Mouse (Mus musculus) lung, postnatal 0 days (tissue): Measurements from ENCODE around the gene Osbp. TPM values are rescaled to one million over a fixed set of nuclear protein-coding genes. Genes with fewer than 3 reads are reported as not detected.
"Not testable (repeated sequence)": the region's sequence is repeated elsewhere in the genome, so short reads cannot be mapped to it uniquely, and the experiment has no call there.

Source experiments
- ATAC-seq: fragments of 200-750 bp; cut with Nextera tagmentation; 2 replicates; pipeline ENCODE4 v1.8.0; 2017; ENCODE audit warnings: moderate library complexity
- DNase-seq: peaks from one replicate; pipeline ENCODE4 v3.0.0-alpha.2; 2016; ENCODE audit warnings: low spot score
- H3K27ac ChIP-seq: fragments of 300-500 bp; sonication (generic); 2 replicates; pipeline ENCODE4 v1.5.1; 2014; ENCODE audit warnings: antibody characterized with exemption, mild to moderate bottlenecking, low read length, mixed read lengths
- H3K27me3 ChIP-seq: fragments of 300-500 bp; sonication (generic); replicated peaks from 2 replicates; pipeline ENCODE4 v1.6.1; 2014; ENCODE audit warnings: low read length, mixed read lengths; ENCODE audit not compliant: insufficient read depth
- H3K36me3 ChIP-seq: fragments of 300-500 bp; sonication (generic); 2 replicates; pipeline ENCODE4 v1.6.1; 2014; ENCODE audit warnings: low read length, mixed read lengths; ENCODE audit not compliant: insufficient read depth
- H3K4me1 ChIP-seq: fragments of 300-500 bp; sonication (generic); 2 replicates; pipeline ENCODE4 v1.6.1; 2014; ENCODE audit warnings: antibody characterized with exemption, low read depth, low read length, mixed read lengths; ENCODE audit not compliant: insufficient read depth
- H3K4me2 ChIP-seq: fragments of 300-500 bp; sonication (generic); replicated peaks from 2 replicates; pipeline ENCODE4 v1.6.1; 2014; ENCODE audit warnings: low read depth, mild to moderate bottlenecking, low read length, moderate library complexity, mixed read lengths
- H3K4me3 ChIP-seq: fragments of 300-500 bp; sonication (generic); 2 replicates; pipeline ENCODE4 v1.5.1; 2014; ENCODE audit warnings: low read depth, low read length
- H3K9ac ChIP-seq: fragments of 300-500 bp; sonication (generic); replicated peaks from 2 replicates; pipeline ENCODE4 v1.6.1; 2014; ENCODE audit warnings: low read depth, mild to moderate bottlenecking
- H3K9me3 ChIP-seq: fragments of 300-500 bp; sonication (generic); 2 replicates; pipeline ENCODE4 v1.6.1; 2016; ENCODE audit warnings: low read length, mixed read lengths
- CTCF ChIP-seq: IDR thresholded peaks from 2 replicates; pipeline ENCODE4 v1.5.1; 2016; ENCODE audit warnings: antibody characterized with exemption, mild to moderate bottlenecking
- EP300 ChIP-seq: IDR thresholded peaks from 2 replicates; pipeline ENCODE4 v1.6.1; 2016; ENCODE audit warnings: antibody characterized with exemption, mild to moderate bottlenecking, control low read depth
- WGBS: fragments of 180-500 bp; shearing (Covaris S2); extraction: QIAGEN DNeasy Blood & Tissue Kit; methylation state at CpG from one replicate; pipeline ENCODE4 v1.1.7; 2014; 5-methylcytosine and 5-hydroxymethylcytosine counted together
- polyA plus RNA-seq: library from polyadenylated mRNA; unstranded; fragments of >200 nt; fragmentation: Nextera tagmentation; extraction: Ambion mirVana; gene quantifications from 2 replicates; pipeline ENCODE4 v1.2.1, GENCODE M21; 2015

Gene Osbp
- polyA plus RNA-seq, result 4.6 and 5.2 TPM in 2 replicates

DNA sequence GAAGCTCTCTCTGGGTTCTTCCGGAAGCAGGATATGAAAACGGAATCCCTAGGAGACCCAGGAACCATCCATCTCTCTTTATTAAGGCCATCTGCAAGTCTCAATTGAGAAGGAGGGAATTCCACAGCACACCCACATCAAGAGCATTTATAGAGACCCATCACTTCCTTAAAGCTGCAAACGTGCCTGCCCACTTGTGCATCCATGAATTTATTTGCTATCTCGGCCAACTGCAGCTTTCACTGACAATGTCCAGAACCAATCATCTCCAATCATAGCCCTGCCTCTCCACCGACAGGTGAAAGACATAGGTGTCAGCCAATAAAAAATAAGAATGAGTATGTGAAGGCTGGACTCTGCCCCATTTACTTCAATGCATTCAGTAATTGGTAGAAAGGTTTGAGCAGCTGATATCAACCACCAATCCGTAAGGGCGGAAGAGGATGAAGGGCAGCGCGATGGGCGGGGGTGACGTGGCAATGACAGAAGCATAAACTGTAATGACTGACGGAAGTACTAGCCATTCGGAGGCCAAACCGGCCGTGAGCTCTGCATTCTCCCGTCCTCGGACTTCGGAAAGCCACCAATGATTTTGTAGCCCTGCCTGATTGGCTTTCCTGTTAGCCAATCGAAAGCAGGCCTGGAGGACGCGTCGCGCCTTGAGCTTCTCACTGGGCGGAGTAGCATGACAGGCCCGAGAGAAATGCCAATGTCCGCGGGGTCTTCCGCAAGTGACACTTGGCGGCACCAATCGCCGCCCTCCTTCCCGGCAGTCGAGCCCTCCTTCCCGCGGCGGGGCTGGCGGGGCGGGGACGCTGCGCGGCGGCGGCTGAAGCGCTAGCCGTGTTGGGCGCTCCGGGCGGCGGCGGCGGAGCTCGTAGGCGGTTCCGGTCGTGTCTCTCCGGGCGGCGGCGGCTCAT is at the start of gene Osbp:
Gene Osbp (plus strand): TSS at position 919 of the 920 bp plus-strand sequence.
- H3K4me3 ChIP-seq, result peak within 1 kb of the TSS; percentile 73
- ATAC-seq, result peak; percentile 96
- DNase-seq, result peak; percentile 100
- H3K4me2 ChIP-seq, result peak within 1 kb of the TSS; percentile 94
- H3K9ac ChIP-seq, result peak within 1 kb of the TSS; percentile 77
- peak within 1 kb of the TSS; percentile 91 for H3K27ac ChIP-seq
- WGBS, result under 1% methylated on average over 45 of the region's 59 CpGs
- peaks cover 11% of the 10 kb centered on the region; the same call in 1 of the 2 replicates for H3K4me1 ChIP-seq
- TF ChIP-seq EP300 (peak; percentile 80), CTCF (no peak)
- no peaks in the 10 kb centered on the region for H3K36me3 ChIP-seq
- H3K27me3 ChIP-seq, result no peaks in the 10 kb centered on the region
- no peaks in the 10 kb centered on the region for H3K9me3 ChIP-seq

- Histone ChIP-seq H3K9ac (no peak overlapping the region), H3K27me3 (no peaks in the 10 kb centered on the region), H3K4me1 (no peaks in the 10 kb centered on the region), H3K9me3 (no peaks in the 10 kb centered on the region), H3K27ac (no peak overlapping the region), H3K4me3 (no peak overlapping the region), H3K4me2 (no peak overlapping the region), H3K36me3 (peaks cover 29% of the 10 kb centered on the region; the same call in 1 of the 2 replicates)
- TF ChIP-seq EP300 (no peak), CTCF (no peak)
- no peak for ATAC-seq
- 89% methylated on average over 1 of the region's 1 CpGs for WGBS
- no peak for DNase-seq
These were observed 43.7 kb upstream of the Osbp start for GRCm38 (mm10) chr19:11922068-11922467.

DNA sequence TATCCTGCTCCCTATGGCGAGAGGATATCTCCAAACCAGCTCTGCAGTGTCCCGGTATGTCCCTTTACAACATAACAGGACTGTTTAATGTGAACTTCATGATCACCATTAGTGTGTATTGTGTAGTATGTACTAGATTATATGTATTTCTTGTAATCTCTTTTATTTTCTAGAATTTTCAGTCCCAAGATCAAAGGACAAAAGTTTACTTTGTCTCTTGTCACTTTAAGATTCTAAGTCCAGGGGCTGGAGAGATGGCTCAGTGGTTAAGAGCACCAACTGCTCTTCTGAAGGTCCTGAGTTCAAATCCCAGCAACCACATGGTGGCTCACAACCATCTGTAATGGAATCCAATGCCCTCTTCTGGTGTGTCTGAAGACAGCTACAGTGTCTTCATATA is 43.2 kb upstream of the Osbp start:
- WGBS, result 98% methylated on average over 2 of the region's 2 CpGs
- peaks cover 29% of the 10 kb centered on the region; the same call in 1 of the 2 replicates for H3K36me3 ChIP-seq
- DNase-seq, result not testable (repeated sequence)

GRCm38 (mm10) chr19:11926380-11926779 is 39.4 kb upstream of the Osbp start:
- Histone ChIP-seq H3K9me3 (no peaks in the 10 kb centered on the region), H3K27me3 (no peaks in the 10 kb centered on the region), H3K4me3 (no peak overlapping the region), H3K4me2 (no peak overlapping the region), H3K4me1 (no peaks in the 10 kb centered on the region), H3K36me3 (peaks cover 36% of the 10 kb centered on the region), H3K9ac (no peak overlapping the region), H3K27ac (no peak overlapping the region)
- DNase-seq, result no peak
- no peak for ATAC-seq
- no peak for TF ChIP-seq CTCF
- WGBS, result 93% methylated on average over 2 of the region's 2 CpGs

More for the DNA sequence above, 43.2 kb upstream of the Osbp start:
- H3K27me3 ChIP-seq, H3K4me2 ChIP-seq, ATAC-seq, H3K4me3 ChIP-seq, H3K9me3 ChIP-seq, H3K27ac ChIP-seq, H3K9ac ChIP-seq, H3K4me1 ChIP-seq: not testable (repeated sequence)

DNA sequence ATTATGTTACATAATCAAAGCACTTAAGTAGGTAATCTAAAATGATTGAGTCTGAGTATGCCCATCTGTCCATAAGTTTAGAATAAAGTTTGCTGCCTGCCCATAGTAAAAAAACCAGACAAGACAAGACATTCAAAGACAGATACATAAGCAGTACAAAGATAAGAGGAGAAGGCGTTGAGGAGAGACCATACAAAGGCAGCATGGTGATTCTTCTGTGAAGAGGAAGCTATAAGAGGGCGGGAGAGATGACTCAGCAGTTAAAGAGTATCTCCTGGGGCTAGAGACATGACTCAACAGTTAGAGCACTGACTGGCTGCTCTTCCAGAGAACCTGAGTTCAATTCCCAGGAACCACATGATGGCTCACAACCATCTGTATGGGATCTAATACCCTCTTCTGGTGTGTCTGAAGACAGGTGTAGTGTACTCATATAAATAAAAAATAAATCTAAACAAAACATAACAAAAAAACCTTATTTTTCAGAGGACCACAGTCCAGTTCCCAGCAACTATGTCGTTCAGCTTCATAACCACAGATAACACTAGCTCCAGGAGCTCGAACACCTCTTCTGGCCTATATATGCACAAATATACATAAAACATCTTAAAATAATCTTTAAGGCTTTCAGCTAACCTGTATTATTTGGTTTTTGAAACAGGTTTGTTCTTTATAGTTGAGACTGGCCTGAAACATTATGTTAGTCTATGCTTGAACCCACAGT is 37.6 kb upstream of the Osbp start:
- no peak for DNase-seq
- no peak overlapping the region for H3K4me3 ChIP-seq
- WGBS, result 92% methylated on average over 4 of the region's 4 CpGs
- TF ChIP-seq CTCF, result no peak
- no peak for TF ChIP-seq EP300
- no peak overlapping the region for H3K9ac ChIP-seq
- no peak for ATAC-seq
- no peaks in the 10 kb centered on the region for H3K27me3 ChIP-seq
- H3K9me3 ChIP-seq, result no peaks in the 10 kb centered on the region
- peaks cover 38% of the 10 kb centered on the region for H3K36me3 ChIP-seq
- no peak overlapping the region for H3K4me2 ChIP-seq
- no peaks in the 10 kb centered on the region for H3K4me1 ChIP-seq
- no peak overlapping the region for H3K27ac ChIP-seq

DNA sequence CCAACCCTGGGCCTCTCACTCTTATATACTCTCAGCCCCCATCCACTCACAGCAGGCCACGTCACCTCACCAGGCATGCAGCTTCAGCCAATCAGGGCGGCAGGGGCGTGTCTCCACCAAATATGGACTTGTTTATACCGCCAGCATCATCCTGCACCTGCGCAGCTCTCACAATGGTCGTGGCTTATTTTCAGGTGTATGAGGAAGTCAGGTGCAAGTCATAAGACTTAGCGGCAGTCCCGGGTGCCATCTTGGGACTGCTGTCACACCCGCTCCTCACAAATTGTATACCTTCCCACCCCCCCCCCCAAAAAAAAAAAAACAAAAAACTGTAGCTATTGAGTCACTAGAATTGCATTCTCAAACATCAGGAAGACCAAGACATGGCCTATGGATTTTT is 19.3 kb upstream of the Osbp start:
- H3K4me1 ChIP-seq, H3K9ac ChIP-seq, DNase-seq, H3K27ac ChIP-seq, ATAC-seq, H3K27me3 ChIP-seq, H3K4me2 ChIP-seq, H3K9me3 ChIP-seq, H3K4me3 ChIP-seq: not testable (repeated sequence)
- WGBS, result 99% methylated on average over 9 of the region's 9 CpGs
- peaks cover 24% of the 10 kb centered on the region; the same call in 1 of the 2 replicates for H3K36me3 ChIP-seq
